Mouse (Mus musculus) frontal cortex, adult 2 months (tissue): Measurements from ENCODE around the gene Hivep3. TPM values are rescaled to one million over a fixed set of nuclear protein-coding genes. Genes with fewer than 3 reads are reported as not detected.

Experiments used
- DNase-seq, 2 experiments: peaks; one replicate each; pipeline ENCODE4 v3.0.0; 2022; ENCODE audit warnings: low spot score in 1 of 2; ENCODE audit errors: extremely low spot score in 1 of 2
- polyA plus RNA-seq: library from polyadenylated mRNA; depleted of rRNA; stranded (reverse); fragments of >200 nt; gene quantifications from 2 replicates; pipeline ENCODE4 v1.2.3, GENCODE M21; 2012

Gene Hivep3
- polyA plus RNA-seq, 1 experiment, result 38.3 TPM

DNA sequence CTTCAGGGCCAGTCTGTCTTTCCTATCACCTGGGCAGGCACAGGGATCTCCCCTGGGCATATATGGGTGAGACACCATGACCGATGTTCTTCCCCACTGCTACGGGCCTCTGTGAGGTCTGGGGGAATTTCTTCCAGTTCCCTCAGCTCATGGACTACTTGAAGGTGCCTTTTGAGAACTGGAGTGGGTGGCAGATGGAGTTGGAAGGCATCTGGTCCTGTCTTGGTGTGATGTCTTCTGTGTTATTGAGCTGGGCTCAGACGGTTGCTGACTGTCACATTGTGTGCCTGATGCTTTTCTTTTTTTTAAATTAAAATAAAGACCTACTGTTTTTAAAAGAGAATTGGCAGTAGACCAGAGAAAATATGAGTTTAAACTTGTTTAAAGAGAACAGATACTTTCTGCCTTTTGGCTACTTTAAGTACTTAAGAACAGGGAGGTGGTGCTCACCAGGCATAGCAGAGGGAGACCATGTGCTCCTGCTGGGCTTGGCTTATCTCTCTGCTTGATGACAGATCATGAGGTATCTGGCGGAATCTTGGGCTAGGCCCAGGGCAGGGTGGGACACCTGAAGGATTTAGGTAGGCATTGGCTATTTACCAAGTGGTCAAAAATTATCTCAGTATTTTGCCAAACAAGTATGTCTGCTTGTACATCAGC lies 26.1 kb downstream of the Hivep3 start:
- peak; percentile 60 to 63 for DNase-seq

DNA sequence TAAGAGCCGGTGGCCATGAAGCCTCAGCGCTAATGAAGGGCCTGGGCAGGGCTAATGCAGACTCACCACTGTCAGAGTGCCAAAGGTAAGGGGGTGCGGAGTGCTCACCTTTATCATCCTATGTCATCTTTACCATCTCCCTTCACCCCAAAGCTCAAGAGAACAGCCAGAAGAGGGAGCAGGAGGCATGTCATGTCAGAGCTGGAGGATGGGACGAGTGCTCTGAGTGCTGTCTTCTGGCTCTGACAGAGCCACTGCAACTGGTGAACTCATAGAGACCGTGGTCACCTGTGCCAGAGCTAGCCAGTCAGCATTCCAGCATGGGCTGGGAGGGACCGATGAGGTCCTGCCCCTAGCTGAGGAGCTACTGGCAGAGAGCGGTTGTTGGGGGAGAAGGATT lies 27.2 kb downstream of the Hivep3 start:
- DNase-seq, result peak in 1 of 2 experiments; percentile 16

DNA sequence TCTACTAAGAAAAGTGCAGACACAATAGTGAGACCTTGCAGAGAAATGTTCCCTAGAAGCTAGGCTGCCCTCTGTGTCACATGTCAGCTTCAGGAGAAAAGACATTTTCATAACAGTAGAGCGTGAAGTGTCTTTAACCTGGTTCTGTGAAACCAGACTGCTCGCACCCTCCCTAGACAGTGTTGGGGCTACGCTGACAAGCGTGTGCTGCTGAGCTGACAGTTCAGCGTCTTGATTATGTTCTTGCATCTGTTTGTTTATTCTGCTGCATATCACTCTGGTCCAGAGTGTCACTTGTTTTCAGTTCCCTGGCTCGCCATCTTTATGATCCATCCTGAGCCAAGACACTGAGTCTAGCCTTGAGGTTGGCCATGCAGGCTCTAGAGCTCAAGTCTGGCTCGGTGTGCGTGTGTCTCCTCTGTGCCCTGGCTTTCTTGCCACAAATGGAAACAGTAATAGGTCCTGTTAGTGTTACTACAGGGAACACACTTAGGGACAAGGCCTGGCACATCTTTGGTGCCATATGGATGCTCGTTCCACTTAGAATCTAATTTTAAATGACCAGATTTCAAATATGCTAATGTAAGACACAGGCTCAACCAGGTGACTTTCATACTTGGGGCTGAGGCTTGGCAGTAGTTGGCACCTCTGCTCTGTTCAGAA lies 28.0 kb downstream of the Hivep3 start:
- peak in 1 of 2 experiments; percentile 54 for DNase-seq

DNA sequence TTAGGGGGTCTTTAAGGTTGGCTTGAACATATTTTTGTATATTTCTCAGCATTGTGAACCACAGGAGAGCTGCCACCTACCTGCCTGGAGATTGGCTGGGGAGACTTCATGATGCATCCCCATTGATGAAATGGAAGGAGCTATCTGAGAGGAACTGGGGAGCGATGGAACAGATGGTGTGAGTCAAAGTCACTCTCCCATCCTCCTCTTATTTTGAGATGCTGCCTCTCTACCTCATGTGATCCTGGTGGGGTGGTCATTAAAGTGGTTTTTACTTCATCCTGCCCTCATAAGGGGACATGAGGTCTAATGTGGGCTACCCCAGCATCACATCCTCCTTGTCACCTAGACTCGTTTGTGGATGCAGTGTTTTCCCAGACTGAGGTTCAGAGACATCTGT lies 28.6 kb downstream of the Hivep3 start:
- peak in 1 of 2 experiments; percentile 33 for DNase-seq

DNA sequence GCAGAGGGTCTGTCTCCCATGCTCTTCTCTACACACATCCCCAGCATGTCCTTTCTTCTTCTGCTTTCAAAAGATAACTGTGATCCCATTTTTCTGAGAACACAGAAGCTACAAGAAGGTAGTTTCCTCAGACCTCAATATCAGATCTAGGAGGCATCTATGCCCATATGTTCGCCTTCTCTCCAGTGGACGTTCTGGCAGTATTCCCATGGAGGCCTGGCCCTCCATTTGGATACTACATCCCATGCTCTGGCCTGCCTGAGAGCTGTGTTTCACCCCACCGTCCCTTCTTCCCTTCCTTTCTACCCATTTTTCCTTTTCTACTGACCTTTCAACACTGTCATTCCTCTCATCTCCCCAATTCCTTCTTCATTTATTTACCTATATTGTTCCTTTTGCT lies 34.5 kb downstream of the Hivep3 start:
- DNase-seq, result no peak

DNA sequence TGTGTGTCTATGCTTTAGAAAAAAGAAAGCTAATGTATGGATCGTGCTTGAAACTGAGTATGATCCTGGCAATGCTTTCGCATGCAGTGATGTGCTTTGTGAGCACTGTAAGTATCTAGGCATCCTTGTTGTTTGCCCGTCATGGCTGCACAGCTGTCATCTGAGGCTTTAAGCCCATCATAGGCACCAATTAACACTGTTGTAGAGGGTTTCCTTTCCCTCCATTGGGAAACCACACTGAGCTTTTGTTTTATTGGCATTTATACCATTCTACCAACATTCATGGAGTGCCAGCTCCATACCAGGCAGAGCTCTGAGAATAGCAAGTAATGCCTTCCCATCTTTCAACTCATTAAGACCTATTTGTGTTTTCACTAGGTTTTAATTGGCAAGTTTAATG lies 42.3 kb downstream of the Hivep3 start:
- DNase-seq, result no peak

DNA sequence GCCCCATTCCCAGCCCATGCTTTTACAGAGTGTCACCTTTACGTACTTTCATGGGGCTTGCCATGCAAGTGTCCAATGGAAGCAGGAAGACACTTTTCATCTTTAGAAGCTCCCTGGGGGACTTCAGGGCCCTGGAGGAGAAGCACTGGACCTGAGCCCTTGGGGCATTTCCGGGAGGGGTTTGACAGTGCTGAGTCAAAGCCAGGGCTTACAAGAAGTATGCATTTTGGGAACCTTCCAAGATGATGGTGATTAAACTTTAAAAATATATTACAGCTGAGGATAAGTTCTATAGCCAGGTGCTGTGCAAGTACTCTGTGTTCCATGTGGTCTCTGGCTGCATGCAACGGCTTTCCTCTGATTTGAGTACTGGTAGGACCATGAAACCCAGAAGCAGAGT lies 43.6 kb downstream of the Hivep3 start:
- no peak for DNase-seq

DNA sequence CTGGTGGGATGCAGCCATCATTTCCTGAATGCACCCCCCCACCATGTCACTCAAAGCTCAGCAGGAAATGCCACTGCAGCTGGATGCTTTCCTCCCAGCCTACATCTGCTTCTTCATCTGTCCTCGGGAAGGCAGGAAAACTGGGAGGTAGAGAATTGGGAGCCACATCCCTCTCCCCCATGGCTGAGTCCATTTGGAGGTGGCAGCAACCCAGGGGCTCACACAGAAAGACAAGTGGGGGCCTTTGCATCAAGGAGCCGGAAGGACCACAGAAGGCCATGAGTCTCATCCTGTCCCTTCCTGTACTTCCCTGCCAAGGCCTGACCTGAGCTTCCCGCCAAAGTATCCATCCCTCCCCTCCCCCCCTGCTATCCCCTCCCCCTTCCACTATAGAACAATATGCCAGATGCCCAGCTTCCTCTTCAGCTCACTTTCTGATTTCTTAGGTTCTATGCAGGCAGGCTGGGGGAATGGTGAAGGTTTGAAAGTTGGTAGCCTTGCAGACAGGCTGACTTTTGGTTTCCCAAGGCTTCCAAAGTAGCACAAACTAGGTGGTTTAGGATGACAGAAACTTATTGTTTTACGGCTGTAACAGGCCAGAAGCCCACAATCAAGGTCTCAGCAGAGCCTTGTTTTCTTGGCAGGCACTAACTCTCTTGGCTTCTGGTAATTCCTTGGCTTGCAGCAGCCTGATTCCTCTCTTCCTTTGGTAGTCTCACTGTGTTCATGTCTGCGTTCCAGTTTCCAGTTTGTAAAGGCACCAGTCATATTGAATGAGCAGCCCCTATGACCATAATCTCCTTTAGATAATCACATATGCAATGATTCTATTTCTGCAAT lies 46.2 kb downstream of the Hivep3 start:
- DNase-seq, result peak in 1 of 2 experiments; percentile 26

DNA sequence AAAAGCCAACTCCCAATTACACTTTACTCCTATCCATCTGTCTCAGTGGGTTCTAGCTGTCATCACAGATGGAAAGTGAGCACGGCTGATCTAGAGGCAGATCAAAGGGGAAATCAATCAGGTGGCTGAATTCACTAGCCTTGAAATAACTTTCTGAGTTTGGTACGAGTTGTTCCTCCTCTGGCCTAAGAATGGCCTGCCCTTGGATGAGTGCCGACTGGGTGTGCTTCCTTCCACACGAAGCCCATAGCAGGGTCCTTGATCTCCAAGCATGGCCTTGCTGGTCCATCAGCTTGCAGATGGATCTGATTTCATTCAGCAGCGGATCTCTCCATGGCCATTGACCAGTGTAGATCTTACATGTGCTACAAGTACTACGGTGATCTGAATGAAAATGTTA lies 47.3 kb downstream of the Hivep3 start:
- no peak for DNase-seq

DNA sequence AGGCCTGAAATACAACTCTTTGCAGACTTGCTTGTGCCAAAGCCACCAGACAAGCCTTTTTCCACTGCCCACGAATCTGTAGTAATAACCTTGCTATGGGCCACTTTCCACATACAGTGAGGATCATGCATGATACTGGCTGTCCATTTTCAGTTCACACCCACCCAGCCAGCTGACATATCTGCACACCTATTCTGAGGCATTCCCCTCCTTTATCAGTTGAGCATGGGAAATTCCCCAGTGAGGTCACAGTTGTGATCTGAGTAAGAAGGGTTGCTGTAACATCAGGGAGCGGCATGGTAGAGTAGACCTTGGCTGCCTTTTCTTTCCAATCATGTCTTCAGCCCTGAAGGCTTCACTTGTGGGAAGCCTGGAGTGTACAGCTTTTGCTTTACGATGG lies 51.4 kb downstream of the Hivep3 start:
- DNase-seq, result no peak

DNA sequence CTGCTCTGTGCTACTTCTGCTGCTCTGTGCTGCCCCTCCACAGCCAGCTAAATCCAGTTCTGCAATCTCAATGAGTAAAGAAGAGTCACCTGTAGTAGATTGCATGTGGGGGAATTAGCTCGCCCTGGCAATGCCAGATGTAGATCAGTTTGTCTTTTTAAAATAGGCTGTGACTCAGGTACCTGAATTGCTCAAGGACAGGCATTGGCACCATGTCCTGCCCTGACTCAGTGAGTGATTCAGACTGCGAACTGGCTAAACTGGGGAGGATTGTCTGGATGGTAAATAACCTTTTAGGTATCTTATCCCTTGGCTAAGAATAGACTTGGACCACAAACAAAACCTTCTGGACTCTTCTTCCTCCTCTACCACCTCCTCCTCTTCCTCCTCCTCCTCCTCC lies 52.7 kb downstream of the Hivep3 start:
- DNase-seq, result peak in 1 of 2 experiments; percentile 7

DNA sequence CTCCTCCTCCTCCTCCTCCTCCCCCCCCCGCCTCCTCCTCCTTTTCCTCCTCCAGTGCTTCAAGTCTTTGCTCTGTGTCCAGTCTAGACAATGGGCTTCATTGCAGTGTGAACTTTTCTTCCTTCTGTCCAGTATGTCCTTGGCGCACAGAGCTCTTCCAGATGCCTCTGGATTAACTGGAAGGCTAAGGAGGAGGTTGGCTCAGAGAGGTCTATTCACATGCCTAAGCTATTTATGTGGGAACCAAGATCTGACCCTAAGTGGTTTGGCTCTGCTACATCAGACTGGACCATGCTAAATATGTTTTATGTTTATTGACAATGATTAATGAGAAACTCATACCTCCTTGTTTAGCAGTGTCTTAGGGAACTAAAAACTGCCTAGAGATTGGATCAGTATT lies 53.1 kb downstream of the Hivep3 start:
- no peak for DNase-seq

DNA sequence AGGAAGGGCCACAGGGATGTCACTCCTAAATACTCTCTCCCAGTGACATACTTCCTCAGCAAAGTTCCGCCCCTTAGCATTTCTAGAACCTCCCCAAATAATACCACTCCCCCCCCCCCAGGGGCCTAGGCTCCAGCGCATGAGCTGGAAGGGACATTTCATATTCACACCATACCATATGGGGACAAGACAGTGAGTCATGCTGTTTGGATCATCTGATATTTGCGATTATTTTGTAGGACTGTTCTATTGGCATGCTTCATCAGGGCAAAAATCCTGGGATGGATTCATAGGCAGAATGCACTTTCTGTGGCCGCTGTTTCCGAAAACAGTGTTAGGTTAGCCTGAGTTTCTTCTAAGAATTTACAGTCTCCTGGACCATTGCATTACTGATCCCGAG lies 55.2 kb downstream of the Hivep3 start:
- DNase-seq, result no peak

DNA sequence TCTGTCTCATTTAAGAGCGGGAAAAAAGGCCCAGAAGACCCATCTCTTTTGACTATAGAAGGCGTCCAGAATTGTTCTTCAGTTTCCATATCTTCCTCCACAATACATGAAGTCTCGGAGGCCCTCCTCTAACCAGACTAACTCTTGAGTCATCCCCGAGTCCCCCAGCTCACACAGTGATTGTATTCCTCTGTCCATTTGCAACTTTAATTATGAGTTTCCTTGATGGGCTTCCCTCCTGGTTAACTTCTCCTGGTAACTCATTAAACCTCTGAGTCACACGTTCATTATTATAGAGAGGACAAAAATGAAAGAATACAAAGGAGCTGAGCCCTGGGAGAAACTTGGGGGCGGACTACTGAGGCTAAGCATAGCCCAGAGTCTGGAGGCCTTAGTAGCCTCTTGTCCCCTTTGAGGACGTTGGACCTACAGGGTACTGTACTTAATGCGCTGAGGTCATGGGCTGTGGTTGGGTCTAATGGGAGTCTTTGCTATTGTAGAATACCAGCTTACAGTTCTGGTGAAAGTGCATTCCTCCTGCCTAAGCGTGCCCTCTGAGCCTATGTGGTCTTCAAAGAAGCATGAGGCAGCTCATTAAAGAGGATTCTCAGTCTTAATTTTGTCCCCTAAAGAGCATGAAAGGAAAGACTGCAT lies 56.0 kb downstream of the Hivep3 start:
- DNase-seq, result no peak

DNA sequence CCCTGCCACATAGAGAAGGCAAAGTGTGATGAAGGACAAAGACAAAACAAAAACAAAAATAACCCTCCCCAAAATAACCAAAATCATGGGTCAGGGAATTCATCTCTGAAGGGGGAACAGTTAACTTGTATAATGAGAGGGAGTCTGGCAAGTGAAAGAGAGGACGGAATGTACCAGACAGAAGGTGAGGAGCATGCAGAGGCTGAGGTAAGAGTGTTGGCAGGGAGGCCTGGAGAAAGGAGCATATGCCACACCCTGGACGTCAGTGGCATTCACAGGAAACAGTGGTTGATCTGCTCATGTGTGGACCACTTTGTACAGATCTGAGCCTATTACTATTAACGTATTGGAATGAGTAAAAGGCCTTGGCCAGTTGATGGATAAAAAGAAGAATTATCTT lies 65.3 kb downstream of the Hivep3 start:
- DNase-seq, result no peak

DNA sequence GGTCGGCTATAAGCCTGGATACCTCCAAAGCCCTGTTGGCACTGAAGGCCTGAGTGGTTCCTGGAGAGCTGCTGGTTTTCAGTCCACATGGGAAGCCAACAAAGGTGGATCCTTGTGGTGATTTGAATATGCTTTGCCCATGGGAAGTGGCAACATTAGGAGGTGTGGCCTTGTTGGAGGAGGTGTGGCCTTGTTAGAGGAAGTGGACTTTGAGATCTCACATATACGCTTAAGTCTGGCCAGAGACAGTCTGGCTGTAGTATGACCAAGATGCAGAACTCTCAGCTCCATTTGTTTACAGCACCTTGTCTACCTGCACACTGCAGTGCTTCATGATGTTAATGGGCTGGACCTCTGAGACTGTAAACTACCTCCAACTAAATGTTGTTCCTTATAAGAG lies 73.0 kb downstream of the Hivep3 start:
- no peak for DNase-seq

DNA sequence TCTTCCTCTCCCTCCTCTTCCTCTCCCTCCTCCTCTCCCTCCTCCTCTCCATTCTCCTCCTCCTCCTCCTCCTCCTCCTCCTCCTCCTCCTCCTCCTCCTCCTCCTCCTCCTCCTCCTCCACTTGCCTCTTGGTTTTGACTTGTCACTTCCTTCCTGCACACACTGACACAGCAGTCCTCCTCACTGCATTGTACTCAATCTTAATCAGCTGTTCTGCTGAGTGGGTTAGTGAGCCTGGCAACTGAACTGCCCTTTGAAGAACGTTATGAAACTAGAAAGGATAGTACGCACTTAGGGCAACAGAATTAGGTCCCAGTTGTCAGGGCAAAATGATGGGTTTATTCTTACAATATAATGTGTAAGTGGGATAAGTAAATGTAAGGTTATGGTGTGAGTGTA lies 73.8 kb downstream of the Hivep3 start:
- no peak for DNase-seq

DNA sequence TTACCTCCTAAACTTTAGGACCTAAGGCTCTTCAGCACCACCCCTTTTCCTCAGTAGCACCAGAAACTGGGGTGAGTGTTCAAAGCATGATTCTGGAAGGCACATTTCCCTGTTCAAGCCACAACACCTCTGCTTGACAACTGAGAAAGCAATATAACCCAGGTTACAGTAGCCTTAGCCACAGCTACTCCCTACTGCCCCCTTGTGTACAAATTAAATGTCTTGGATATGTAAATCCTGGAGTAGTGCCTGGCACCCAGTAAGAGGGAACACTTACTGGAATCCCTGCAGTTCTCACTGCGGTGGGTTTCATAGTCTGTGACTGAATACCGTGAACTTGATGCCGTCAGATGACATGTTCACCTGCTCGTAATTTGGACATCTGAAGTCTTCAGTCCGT lies 75.7 kb downstream of the Hivep3 start:
- peak in 1 of 2 experiments; percentile 87 for DNase-seq

DNA sequence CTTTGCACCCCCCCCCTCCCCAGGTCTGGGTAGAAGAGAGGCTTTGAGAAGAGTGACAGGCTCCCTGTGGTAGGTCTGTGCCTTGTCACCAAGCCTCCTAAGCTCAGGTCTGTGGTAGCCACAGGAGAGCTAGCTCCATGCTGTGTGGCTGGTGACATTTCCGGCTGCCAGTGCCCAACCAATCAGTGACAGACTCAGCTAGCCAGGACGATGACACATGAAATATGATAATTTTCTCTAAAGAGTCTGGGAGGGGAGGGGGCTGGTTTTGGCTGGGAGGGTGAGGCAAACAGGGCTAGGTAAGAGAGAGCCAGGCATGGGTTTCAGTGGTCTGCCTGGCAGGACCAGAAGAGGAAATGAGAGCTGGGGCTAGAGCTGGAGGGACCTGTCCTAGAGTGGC lies 79.2 kb downstream of the Hivep3 start:
- peak; percentile 27 to 68 for DNase-seq

DNA sequence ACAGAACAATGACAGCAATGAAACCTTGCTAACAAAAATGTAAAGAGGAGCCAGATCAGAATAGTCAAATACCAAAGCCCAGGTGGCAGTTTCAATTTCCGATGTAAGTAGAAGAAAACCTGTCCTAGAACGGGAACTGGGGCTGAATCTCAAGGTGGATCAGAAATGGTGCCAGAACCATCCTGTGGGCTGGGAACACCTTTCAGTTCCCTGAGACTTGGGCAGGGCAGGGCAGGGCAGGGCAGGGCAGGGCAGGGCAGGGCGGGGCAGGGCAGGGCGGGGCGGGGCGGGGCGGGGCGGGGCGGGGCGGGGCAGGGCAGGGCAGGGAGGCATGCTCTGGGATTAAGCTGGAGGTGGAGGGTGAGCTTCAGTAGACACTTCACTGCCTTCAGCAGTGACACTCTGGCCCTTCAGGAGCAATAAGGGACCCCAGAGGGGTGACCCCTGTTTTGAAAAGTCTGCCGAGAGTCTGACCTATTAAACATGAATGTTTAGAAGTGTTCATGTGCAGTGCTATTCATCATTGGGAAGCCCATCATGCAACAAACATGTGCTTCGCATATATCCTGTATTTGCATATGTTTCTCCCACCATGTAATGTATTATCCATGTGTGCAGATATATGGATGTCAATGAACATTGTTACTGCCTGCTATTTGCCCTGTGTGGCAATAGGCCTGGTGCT lies 80.1 kb downstream of the Hivep3 start:
- no peak for DNase-seq
